Mouse (Mus musculus) thymus, adult 2 months (tissue): ENCODE data around the gene Thegl.

Experiments used
- CTCF ChIP-seq: fragments of 200-500 bp; IDR thresholded peaks from 2 replicates; pipeline ENCODE4 v1.5.1; 2012; ENCODE audit warnings: mild to moderate bottlenecking, control low read depth, low read length, moderate library complexity, borderline replicate concordance; ENCODE audit not compliant: control insufficient read depth, poor library complexity, insufficient read depth; ENCODE audit errors: extremely low read depth
- POLR2A ChIP-seq: fragments of 200-500 bp; IDR thresholded peaks from 2 replicates; pipeline ENCODE4 v1.6.1; 2012; ENCODE audit warnings: mild to moderate bottlenecking, low read length, control low read depth, moderate library complexity; ENCODE audit not compliant: control insufficient read depth, poor library complexity, insufficient read depth; ENCODE audit errors: extremely low read depth

GRCm38 (mm10) chr5:77075951-77076350, 60.1 kb downstream of the Thegl start:
- TF ChIP-seq CTCF, result no peak
- TF ChIP-seq POLR2A, result no peak
